Mouse (Mus musculus) cerebellum, adult (tissue): Measurements from ENCODE around the gene Cnn3.

ENCODE experiments used
- ATAC-seq: cut with Nextera tagmentation; 2 replicates; pipeline ENCODE4 v1.9.2; 2017; ENCODE audit warnings: mild to moderate bottlenecking, moderate library complexity, mixed read lengths; ENCODE audit not compliant: insufficient number of reproducible peaks, low FRiP score, low TSS enrichment

The Cnn3 gene

GRCm38 (mm10) chr3:121444414-121444813, 18.1 kb downstream of the Cnn3 start:
- ATAC-seq: no peak

- ATAC-seq: no peak
Observed at GRCm38 (mm10) chr3:121446454-121446853, 20.2 kb downstream of the Cnn3 start.

DNA sequence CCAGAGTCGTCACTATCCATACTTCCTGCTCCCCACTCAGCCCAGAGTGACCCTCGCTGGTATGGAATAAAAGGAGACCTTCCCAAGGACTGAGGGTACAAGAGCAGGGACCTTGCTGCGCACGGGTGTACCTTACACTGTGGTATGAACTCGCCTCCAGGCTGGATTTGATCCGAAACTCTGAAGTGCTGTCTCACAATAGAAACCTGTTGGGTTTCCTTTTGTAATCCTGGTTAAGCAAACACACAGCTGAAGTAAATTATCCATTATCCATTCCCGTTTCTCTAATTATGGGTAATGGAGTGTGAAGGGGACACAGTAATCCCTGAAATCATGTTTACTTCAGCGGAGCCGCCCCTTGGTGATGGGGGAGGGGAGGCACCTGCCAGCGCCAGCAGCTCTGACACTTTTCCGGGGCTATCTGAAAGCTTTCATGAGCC, 21.8 kb downstream of the Cnn3 start:
- no peak for ATAC-seq

DNA sequence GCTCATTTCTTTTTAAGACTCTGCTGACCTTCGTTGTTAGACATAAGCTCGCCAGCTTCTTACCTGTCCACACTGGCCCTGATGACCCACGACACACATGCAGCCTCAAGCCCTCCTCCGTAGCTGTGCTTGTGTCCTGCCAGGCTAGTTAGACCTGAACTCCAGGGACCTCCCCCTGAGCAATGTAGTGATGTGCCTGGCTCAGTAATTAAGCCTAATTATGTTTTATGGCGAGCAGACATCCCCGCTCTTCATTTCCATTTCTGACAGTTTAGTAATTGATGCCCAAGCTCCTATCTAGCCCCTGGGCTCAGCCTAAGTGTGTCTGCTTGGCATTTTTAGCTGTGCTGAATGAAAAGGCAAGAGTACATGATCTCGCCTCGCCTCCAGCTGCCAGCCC, 22.3 kb downstream of the Cnn3 start:
- no peak for ATAC-seq

- ATAC-seq: no peak
Observed at GRCm38 (mm10) chr3:121449527-121449926, 23.2 kb downstream of the Cnn3 start.

DNA sequence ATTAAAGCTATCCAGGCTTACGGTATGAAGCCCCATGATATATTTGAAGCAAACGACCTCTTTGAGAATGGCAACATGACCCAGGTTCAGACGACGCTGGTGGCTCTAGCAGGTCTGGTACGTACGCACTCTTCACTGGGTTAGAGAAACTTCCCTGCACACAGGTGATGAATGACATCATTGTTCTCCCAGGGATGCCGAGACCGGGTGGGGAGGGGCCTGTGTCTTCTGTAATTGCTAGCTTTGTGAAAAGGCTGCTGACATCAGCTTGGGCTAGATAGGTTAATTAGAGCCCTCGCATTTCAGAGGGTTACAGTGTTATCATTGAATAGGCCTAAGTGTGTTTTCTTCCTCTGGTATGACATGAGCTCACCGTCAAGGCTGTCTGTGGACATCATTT, 25.1 kb downstream of the Cnn3 start:
- no peak for ATAC-seq

DNA sequence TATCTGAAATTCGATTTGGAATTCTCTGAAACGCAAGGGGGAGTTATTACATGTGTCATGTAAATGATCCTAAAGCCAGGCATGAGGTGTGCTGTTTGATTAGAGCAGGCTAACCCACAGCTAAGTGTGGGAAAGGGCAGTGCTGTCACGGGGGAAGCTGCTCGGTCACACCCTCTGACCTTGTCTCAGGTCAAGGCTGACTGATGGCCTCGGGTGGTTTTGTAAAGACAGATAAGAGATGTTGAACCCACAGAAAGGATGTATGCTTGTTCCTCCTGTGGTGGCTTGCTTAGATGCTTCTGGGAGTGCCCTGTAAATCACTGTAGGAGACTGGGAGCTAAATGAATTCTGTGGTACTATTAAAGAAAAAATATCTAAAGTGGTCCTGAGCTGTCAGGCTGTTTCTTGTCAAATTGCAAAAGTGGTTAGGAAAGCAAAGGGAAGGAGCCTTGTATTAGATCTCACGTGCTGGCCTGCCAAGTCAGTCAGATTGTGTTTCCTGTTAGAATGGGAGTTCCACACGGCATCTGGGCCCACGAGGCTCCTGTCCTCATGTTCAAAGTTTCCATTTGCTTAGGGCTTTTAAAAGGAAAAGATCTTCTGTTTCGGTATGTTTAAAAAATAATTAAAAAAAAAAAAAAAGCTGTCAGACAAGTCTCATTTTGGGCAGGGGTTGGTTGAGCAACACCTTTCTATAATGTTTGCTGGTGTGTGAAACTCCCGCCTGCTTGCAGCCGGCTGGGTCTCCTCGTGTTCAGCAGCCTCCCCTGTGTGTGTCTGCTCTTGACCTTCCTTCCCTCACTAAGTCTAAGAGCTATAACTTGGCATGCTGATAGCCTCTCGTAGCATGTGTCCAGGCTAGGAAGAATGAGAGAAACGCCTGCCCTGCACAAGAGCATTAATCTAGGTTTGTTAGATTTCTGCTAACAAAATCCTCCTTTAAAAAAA, 32.5 kb downstream of the Cnn3 start:
- no peak for ATAC-seq

GRCm38 (mm10) chr3:121460473-121461193, 34.3 kb downstream of the Cnn3 start:
- ATAC-seq: no peak

GRCm38 (mm10) chr3:121461477-121461876, 35.2 kb downstream of the Cnn3 start:
- no peak for ATAC-seq

DNA sequence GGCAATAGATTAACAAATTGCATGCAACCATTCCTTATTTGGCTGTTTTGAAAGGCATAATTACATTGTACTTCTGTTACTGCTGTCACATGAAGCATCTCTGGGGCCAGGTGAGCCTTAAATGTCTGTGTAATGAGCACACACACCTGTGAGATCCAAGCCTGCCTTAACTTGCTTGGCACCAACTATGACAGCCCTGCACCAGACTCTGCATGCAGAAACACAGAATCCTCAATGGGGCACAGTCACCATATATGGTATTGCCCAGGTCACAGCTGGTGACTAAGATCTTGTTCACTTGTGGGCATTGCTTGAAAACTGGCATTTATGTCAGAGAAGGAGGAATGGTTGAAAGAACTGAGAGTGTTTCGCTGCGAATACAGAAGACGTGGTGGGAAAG, 36.5 kb downstream of the Cnn3 start:
- no peak for ATAC-seq

GRCm38 (mm10) chr3:121464733-121465305, 38.5 kb downstream of the Cnn3 start:
- ATAC-seq: peak; percentile 37; the same call in 1 of the 2 replicates

DNA sequence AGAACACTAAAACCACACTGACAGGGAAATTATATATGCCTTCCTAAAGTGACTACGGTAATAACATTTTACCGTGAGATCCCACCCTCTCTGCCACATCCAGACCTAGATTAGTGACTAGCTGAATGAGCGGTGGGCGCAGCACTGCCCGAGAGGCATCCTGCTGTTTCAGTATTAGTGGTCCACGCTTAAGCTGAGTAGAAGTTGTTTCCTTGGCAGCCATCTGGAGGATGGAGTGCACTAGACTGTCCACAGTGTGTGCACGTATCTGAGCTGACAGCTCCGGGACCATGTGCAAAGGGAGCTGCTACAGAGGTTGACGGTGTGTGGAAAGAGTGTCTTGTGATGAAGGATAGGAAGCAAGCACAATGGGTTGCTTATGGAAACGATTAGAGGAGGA, 39.5 kb downstream of the Cnn3 start:
- ATAC-seq: no peak

- ATAC-seq: no peak
Observed at GRCm38 (mm10) chr3:121467094-121467552, 40.8 kb downstream of the Cnn3 start.

- ATAC-seq: no peak
Observed at GRCm38 (mm10) chr3:121468136-121468535, 41.8 kb downstream of the Cnn3 start.

DNA sequence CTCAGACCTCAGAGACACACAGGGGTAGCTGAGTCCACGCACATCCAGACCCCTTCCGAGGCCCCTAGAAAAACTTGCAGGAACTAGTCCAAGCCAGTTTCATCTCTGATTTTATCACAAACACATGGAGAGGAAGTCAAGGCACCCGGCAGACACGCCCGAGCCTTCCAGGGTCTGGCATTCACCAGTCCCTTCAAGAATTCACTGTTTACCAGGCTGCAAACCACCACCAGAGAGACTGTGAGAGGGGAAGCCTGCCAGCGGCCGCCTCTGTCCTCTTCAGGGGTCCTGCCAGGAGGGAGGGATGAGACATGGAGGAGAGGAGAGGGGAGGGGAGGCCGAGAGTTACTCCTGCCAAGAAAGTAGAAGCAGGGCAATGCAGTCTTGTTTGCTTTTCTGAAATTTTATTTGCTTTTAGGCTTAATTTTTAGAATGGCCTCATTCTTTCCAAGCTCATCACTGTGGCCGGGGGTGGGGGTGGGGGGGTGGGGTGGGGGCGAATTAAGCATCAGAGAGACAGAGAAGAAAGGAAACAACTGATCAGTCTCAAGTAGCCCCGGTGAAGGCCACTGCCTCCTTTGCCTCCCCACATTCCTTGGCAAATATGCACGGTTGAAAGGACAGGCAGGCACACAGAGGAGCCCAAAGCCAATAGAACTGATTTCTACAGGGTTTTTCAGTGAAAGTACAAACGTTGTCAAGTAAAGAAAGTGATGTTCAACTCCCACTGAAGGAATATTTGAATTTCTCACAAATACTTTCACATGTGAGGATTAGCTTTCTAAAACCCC, 43.1 kb downstream of the Cnn3 start:
- no peak for ATAC-seq

DNA sequence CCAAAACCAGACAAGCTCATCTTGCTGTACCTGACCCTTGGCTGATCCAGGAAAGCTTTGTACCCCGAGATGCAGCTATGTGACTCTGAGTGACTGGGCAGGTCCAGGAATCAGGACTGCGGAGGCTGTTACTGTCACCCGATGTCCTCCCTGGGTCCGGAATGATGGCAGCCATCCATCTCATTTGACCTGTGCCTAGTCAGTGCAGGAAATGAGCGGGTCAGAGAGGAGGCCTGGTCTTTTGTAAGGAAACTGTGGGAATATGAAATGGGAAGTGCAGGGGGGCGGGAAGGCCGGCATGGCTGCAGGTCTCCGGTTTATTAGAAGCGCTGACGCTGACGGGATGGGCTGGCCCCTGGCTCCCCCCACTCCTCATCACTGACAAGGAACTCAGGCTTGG, 45.4 kb downstream of the Cnn3 start:
- ATAC-seq: no peak

DNA sequence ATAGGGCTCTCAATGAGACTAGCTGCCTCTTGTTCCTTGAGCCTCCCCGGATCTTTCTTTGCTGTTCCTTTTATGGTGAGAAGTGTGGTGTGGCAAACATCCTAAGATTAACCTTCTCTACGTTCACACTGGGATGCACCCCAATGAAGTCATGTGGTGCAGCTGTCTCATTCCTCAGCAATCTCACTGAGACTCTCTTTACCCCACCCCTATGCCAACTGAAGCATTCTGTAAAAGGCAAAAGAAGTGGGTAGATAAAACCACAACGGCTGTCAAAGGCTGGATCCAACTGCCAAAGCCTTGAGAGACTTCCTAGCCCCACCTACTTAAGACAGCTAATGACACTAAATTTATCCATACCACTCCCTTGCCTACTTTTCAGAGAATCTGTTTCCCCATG, 48.4 kb downstream of the Cnn3 start:
- ATAC-seq: no peak

DNA sequence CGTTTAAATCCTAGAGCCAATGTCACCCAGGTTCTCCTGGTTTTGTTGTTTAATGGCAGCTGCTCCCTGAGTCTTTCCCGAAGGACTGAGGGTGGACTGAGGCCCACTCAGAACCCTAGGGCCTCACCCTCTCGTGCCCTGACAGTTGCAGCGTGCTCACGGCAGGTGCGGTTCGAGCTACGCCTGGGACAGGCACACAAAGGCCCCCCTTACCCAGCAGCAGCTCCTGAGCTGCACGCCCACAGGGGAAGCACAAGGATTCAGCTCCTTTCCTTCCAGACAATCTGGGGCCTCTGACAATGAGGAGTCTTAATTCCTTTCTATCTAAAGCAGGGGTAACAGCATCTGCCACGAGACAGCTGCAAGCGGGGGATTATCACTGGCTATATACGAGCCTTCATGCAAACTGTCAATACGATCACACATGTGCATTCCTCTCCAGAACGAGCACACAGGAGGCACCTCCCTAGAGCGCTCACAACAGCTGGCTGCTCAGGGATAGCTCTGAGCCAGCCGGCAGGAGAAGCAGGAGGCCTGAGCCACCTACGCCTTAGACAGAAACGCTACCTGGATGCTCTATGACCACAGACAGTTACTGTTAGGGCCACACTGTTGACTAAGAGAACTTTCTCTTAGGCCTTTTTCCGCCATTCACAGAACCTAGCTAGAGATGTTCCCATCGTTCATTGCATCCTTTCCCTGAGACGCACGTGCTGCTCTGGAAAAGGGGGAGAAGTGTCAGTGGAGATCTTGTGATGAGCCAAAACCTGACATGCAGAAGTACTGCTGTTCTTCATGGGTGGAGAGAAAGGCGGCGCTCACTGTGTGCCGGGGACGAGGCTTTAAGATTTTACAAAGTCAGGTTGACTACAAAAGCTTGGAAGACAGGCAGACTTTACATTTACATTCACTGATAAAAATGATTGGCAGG, 54.0 kb downstream of the Cnn3 start:
- no peak for ATAC-seq

GRCm38 (mm10) chr3:121480961-121481436, 54.7 kb downstream of the Cnn3 start:
- no peak for ATAC-seq
